Mouse (Mus musculus) cerebellum, adult 2 months (tissue): ENCODE results near the gene Mapk6. TPM values are rescaled to one million over a fixed set of nuclear protein-coding genes. Genes with fewer than 3 reads are reported as not detected.

Experiments
- DNase-seq, 2 experiments: peaks; one replicate each; pipeline ENCODE4 v3.0.0; 2021
- H3K27ac ChIP-seq: fragments of 200-500 bp; 2 replicates; pipeline ENCODE4 v1.5.1; 2012; ENCODE audit warnings: low read length, control low read depth, inconsistent platforms; ENCODE audit not compliant: insufficient read depth
- H3K27me3 ChIP-seq: fragments of 200-500 bp; 2 replicates; pipeline ENCODE4 v1.6.1; 2012; ENCODE audit warnings: inconsistent platforms, mild to moderate bottlenecking, low read length, moderate library complexity; ENCODE audit not compliant: control insufficient read depth, insufficient read depth
- H3K4me1 ChIP-seq: fragments of 200-500 bp; 2 replicates; pipeline ENCODE4 v1.6.1; 2011; ENCODE audit warnings: low read length; ENCODE audit not compliant: control insufficient read depth, insufficient read depth
- H3K4me3 ChIP-seq: fragments of 200-500 bp; replicated peaks from 2 replicates; pipeline ENCODE3; 2011; ENCODE audit warnings: mild to moderate bottlenecking, low read depth, low read length, control low read depth; ENCODE audit not compliant: insufficient read depth
- CTCF ChIP-seq: fragments of 200-500 bp; IDR thresholded peaks from 2 replicates; pipeline ENCODE4 v1.5.1; 2011; ENCODE audit warnings: low read depth, mild to moderate bottlenecking, control low read depth, low read length, moderate library complexity, borderline replicate concordance; ENCODE audit not compliant: insufficient read depth
- POLR2A ChIP-seq: fragments of 200-500 bp; IDR thresholded peaks from 2 replicates; pipeline ENCODE4 v1.6.1; 2011; ENCODE audit warnings: low read length, control low read depth, borderline replicate concordance; ENCODE audit not compliant: insufficient read depth
- WGBS: fragments of 180-500 bp; shearing (Covaris S2); methylation state at CpG from one replicate; pipeline ENCODE4 v1.1.7; 2018; 5-methylcytosine and 5-hydroxymethylcytosine counted together
- polyA plus RNA-seq: library from polyadenylated mRNA; depleted of rRNA; stranded (reverse); fragments of >200 nt; gene quantifications from 2 replicates; pipeline ENCODE4 v1.2.3, GENCODE M21; 2012; rRNA removed

Gene Mapk6
- polyA plus RNA-seq, 1 experiment, result 71.3 TPM

GRCm38 (mm10) chr9:75322099-75322885 lies 87.5 kb downstream of the Mapk6 start:
- H3K4me1 ChIP-seq, result peaks cover 50% of the 10 kb centered on the region
- H3K4me3 ChIP-seq, result no peak overlapping the region
- H3K27me3 ChIP-seq, result no peaks in the 10 kb centered on the region
- 17% methylated on average over 13 of the region's 13 CpGs for WGBS
- DNase-seq, result peak; percentile 63 to 79
- peak overlapping the region; percentile 22; the same call in 1 of the 2 replicates for H3K27ac ChIP-seq
- TF ChIP-seq CTCF (peak; percentile 52), POLR2A (no peak)

- WGBS, result 49% methylated on average over 3 of the region's 3 CpGs
- Histone ChIP-seq H3K27me3 (no peaks in the 10 kb centered on the region), H3K4me1 (peaks cover 46% of the 10 kb centered on the region), H3K27ac (peak overlapping the region; percentile 63; the same call in 1 of the 2 replicates), H3K4me3 (no peak overlapping the region)
- peak; percentile 52 to 69 for DNase-seq
- TF ChIP-seq CTCF (peak; percentile 8; the same call in 1 of the 2 replicates), POLR2A (0 out of 2 replicates have a peak, but pooled peaks have one; percentile 17)
Observed at GRCm38 (mm10) chr9:75319365-75319764, 90.4 kb downstream of the Mapk6 start.

Other genes starting within 250 kb of the Mapk6 start
- gene Myo5c, start 178.0 kb downstream of the Mapk6 start, polyA plus RNA-seq, result 3.9 and 4.1 TPM in 2 replicates
- gene Gnb5, start 103.7 kb downstream of the Mapk6 start, polyA plus RNA-seq, result 194 and 215 TPM in 2 replicates
- gene Bcl2l10, start 62.2 kb downstream of the Mapk6 start, polyA plus RNA-seq, result 0.17 and 0.25 TPM in 2 replicates
- gene Leo1, start 31.5 kb upstream of the Mapk6 start, polyA plus RNA-seq, result 26.9 and 31.6 TPM in 2 replicates
- gene Tmod3, start 149.7 kb upstream of the Mapk6 start, polyA plus RNA-seq, result 45.4 and 50.6 TPM in 2 replicates
- 86.2 and 86.7 TPM in 2 replicates for gene Tmod2, start 201.3 kb upstream of the Mapk6 start, polyA plus RNA-seq
- gene Lysmd2, start 215.7 kb upstream of the Mapk6 start, polyA plus RNA-seq, result 115 and 120 TPM in 2 replicates